Mouse (Mus musculus): Measurements from ENCODE around the gene Fgr. TPM values are rescaled to one million over a fixed set of nuclear protein-coding genes. Genes with fewer than 3 reads are reported as not detected.
A peak's percentile ranks its signal among the peaks of the same experiment; 100 is the strongest.
"Not testable (repeated sequence)": the region's sequence is repeated elsewhere in the genome, so short reads cannot be mapped to it uniquely, and the experiment has no call there.

The Fgr gene
- polyA plus RNA-seq, 1 experiment = not detected

GRCm38 (mm10) chr4:133002896-133003295 is 29.0 kb downstream of the Fgr start:
- no peak overlapping the region for H3K4me3 ChIP-seq (ENCODE audit: insufficient read depth, low read depth, low read length)
- TF ChIP-seq POLR2A (IDR thresholded peaks at IDR 0.05; ENCODE audit: insufficient read depth, low read depth, low read length) = no peak
- TF ChIP-seq CTCF (IDR thresholded peaks at IDR 0.05; ENCODE audit: insufficient read depth, low read depth, low read length) = no peak
- peaks cover 6% of the 10 kb centered on the region; the same call in 1 of the 2 replicates for H3K4me1 ChIP-seq (ENCODE audit: control insufficient read depth, insufficient read depth, low read length)
- no peak overlapping the region for H3K27ac ChIP-seq (ENCODE audit: insufficient read depth, low read depth, low read length)
- WGBS = 54% methylated on average over 10 of the region's 10 CpGs

GRCm38 (mm10) chr4:133003316-133004018 is 29.6 kb downstream of the Fgr start:
- H3K4me1 ChIP-seq (ENCODE audit: control insufficient read depth, insufficient read depth, low read length) = peaks cover 6% of the 10 kb centered on the region; the same call in 1 of the 2 replicates
- TF ChIP-seq CTCF (IDR thresholded peaks at IDR 0.05; ENCODE audit: insufficient read depth, low read depth, low read length) = no peak
- no peak for TF ChIP-seq POLR2A (IDR thresholded peaks at IDR 0.05; ENCODE audit: insufficient read depth, low read depth, low read length)
- H3K27ac ChIP-seq (ENCODE audit: insufficient read depth, low read depth, low read length) = no peak overlapping the region
- 71% methylated on average over 21 of the region's 21 CpGs for WGBS
- H3K4me3 ChIP-seq (ENCODE audit: insufficient read depth, low read depth, low read length) = no peak overlapping the region

GRCm38 (mm10) chr4:133005233-133005632 is 31.3 kb downstream of the Fgr start:
- WGBS = 5% methylated on average over 3 of the region's 3 CpGs
- TF ChIP-seq CTCF (IDR thresholded peaks at IDR 0.05; ENCODE audit: insufficient read depth, low read depth, low read length) (0 out of 2 replicates have a peak, but pooled peaks have one; percentile 11), POLR2A (IDR thresholded peaks at IDR 0.05; ENCODE audit: insufficient read depth, low read depth, low read length) (no peak)
- Histone ChIP-seq H3K4me1 (ENCODE audit: control insufficient read depth, insufficient read depth, low read length) (peaks cover 6% of the 10 kb centered on the region; the same call in 1 of the 2 replicates), H3K4me3 (ENCODE audit: insufficient read depth, low read depth, low read length) (no peak overlapping the region), H3K27ac (ENCODE audit: insufficient read depth, low read depth, low read length) (no peak overlapping the region)

GRCm38 (mm10) chr4:133005885-133006451 is 32.1 kb downstream of the Fgr start:
- 56% methylated on average over 6 of the region's 6 CpGs for WGBS

GRCm38 (mm10) chr4:133007513-133008380 is 33.9 kb downstream of the Fgr start:
- WGBS = 67% methylated on average over 15 of the region's 15 CpGs
- no peak overlapping the region for H3K4me3 ChIP-seq (ENCODE audit: insufficient read depth, low read depth, low read length)
- TF ChIP-seq POLR2A (IDR thresholded peaks at IDR 0.05; ENCODE audit: insufficient read depth, low read depth, low read length) (no peak), CTCF (IDR thresholded peaks at IDR 0.05; ENCODE audit: insufficient read depth, low read depth, low read length) (no peak)
- no peak overlapping the region for H3K27ac ChIP-seq (ENCODE audit: insufficient read depth, low read depth, low read length)
- peaks cover 13% of the 10 kb centered on the region for H3K4me1 ChIP-seq (ENCODE audit: control insufficient read depth, insufficient read depth, low read length)

More at GRCm38 (mm10) chr4:133005885-133006451, 32.1 kb downstream of the Fgr start:
- H3K4me3 ChIP-seq (ENCODE audit: insufficient read depth, low read depth, low read length); H3K27ac ChIP-seq (ENCODE audit: insufficient read depth, low read depth, low read length): not testable (repeated sequence)
- peaks cover 11% of the 10 kb centered on the region; the same call in 1 of the 2 replicates for H3K4me1 ChIP-seq (ENCODE audit: control insufficient read depth, insufficient read depth, low read length)

GRCm38 (mm10) chr4:133009131-133009530 is 35.2 kb downstream of the Fgr start:
- whole genome bisulfite sequencing = 2% methylated on average over 4 of the region's 4 CpGs
- Histone ChIP-seq H3K4me3 (ENCODE audit: insufficient read depth, low read depth, low read length) (no peak overlapping the region), H3K4me1 (ENCODE audit: control insufficient read depth, insufficient read depth, low read length) (peaks cover 19% of the 10 kb centered on the region), H3K27ac (ENCODE audit: insufficient read depth, low read depth, low read length) (no peak overlapping the region)
- TF ChIP-seq POLR2A (IDR thresholded peaks at IDR 0.05; ENCODE audit: insufficient read depth, low read depth, low read length) = no peak

GRCm38 (mm10) chr4:133009676-133010075 is 35.8 kb downstream of the Fgr start:
- TF ChIP-seq POLR2A (IDR thresholded peaks at IDR 0.05; ENCODE audit: insufficient read depth, low read depth, low read length) = no peak
- no peak for TF ChIP-seq CTCF (IDR thresholded peaks at IDR 0.05; ENCODE audit: insufficient read depth, low read depth, low read length)
- 70% methylated on average over 5 of the region's 5 CpGs for WGBS
- no peak overlapping the region for H3K27ac ChIP-seq (ENCODE audit: insufficient read depth, low read depth, low read length)

GRCm38 (mm10) chr4:133010611-133011010 is 36.7 kb downstream of the Fgr start:
- Histone ChIP-seq H3K27ac (ENCODE audit: insufficient read depth, low read depth, low read length) (no peak overlapping the region), H3K4me1 (ENCODE audit: control insufficient read depth, insufficient read depth, low read length) (peaks cover 31% of the 10 kb centered on the region), H3K4me3 (ENCODE audit: insufficient read depth, low read depth, low read length) (peak overlapping the region; percentile 75)
- 3% methylated on average over 17 of the region's 17 CpGs for WGBS
- TF ChIP-seq POLR2A (IDR thresholded peaks at IDR 0.05; ENCODE audit: insufficient read depth, low read depth, low read length) (no peak), CTCF (IDR thresholded peaks at IDR 0.05; ENCODE audit: insufficient read depth, low read depth, low read length) (no peak)

More at GRCm38 (mm10) chr4:133009676-133010075, 35.8 kb downstream of the Fgr start:
- Histone ChIP-seq H3K4me1 (ENCODE audit: control insufficient read depth, insufficient read depth, low read length) (peaks cover 22% of the 10 kb centered on the region), H3K4me3 (ENCODE audit: insufficient read depth, low read depth, low read length) (no peak overlapping the region)

Data from olfactory bulb, adult 2 months (tissue).